Mouse (Mus musculus): ENCODE results near the gene Nup54. TPM values are rescaled to one million over a fixed set of nuclear protein-coding genes. Genes with fewer than 3 reads are reported as not detected.

Gene Nup54
- total and polyA plus RNA-seq, 3 experiments: 7.0 to 29.3 (median 27.3) TPM

- DNase-seq: peak; percentile 35
Observed at GRCm38 (mm10) chr5:92376795-92377405, 58.1 kb downstream of the Nup54 start.

GRCm38 (mm10) chr5:92375368-92375767, 59.7 kb downstream of the Nup54 start:
- peak; percentile 32 for DNase-seq

- peak; percentile 75 for DNase-seq
Observed at GRCm38 (mm10) chr5:92374721-92375142, 60.3 kb downstream of the Nup54 start.

- no peak for DNase-seq
Observed at GRCm38 (mm10) chr5:92372605-92373004, 62.4 kb downstream of the Nup54 start.

GRCm38 (mm10) chr5:92371361-92371976, 63.5 kb downstream of the Nup54 start:
- DNase-seq: no peak

GRCm38 (mm10) chr5:92370891-92371290, 64.1 kb downstream of the Nup54 start:
- DNase-seq: no peak

GRCm38 (mm10) chr5:92370392-92370791, 64.6 kb downstream of the Nup54 start:
- DNase-seq: peak; percentile 31

GRCm38 (mm10) chr5:92369151-92369994, 65.6 kb downstream of the Nup54 start:
- DNase-seq: peak; percentile 68

GRCm38 (mm10) chr5:92368392-92368791, 66.6 kb downstream of the Nup54 start:
- DNase-seq: peak; percentile 54

GRCm38 (mm10) chr5:92366565-92366964, 68.5 kb downstream of the Nup54 start:
- DNase-seq: no peak

Small RNAs within 50 kb of the gene (microRNA-seq; reads per million reads assigned to microRNA genes)
- 0 reads per million in 2 experiments for gene Mir6415

Other genes starting within 250 kb of the Nup54 start
- not detected for gene U90926, start 219.8 kb downstream of the Nup54 start, total RNA-seq (2021)
- not detected in 2 replicates for gene U90926, start 219.8 kb downstream of the Nup54 start, polyA plus RNA-seq (2012; rRNA removed)
- gene Ppef2, start 178.9 kb downstream of the Nup54 start, total RNA-seq (2021): under 1 TPM in 1 of 2 experiments, not detected in 1; 0.12 TPM
- 0.16 and 0.24 TPM in 2 replicates for gene Ppef2, start 178.9 kb downstream of the Nup54 start, polyA plus RNA-seq (2012; rRNA removed)
- gene Naaa, start 157.0 kb downstream of the Nup54 start, total RNA-seq (2021): 10 to 100 TPM; 20.1 to 29.4 TPM
- gene Naaa, start 157.0 kb downstream of the Nup54 start, polyA plus RNA-seq (2012; rRNA removed): 33.6 and 42.7 TPM in 2 replicates
- 10 to 100 TPM; 25.0 to 39.1 TPM for gene Sdad1, start 124.7 kb downstream of the Nup54 start, total RNA-seq (2021)
- 11.2 and 13.2 TPM in 2 replicates for gene Sdad1, start 124.7 kb downstream of the Nup54 start, polyA plus RNA-seq (2012; rRNA removed)
- 1 to 10 TPM; 2.5 to 2.6 TPM for gene Cxcl9, start 107.1 kb downstream of the Nup54 start, total RNA-seq (2021)
- 3.7 and 7.2 TPM in 2 replicates for gene Cxcl9, start 107.1 kb downstream of the Nup54 start, polyA plus RNA-seq (2012; rRNA removed)
- 10 to 100 TPM; 39.2 to 58.2 TPM for gene Art3, start 103.4 kb downstream of the Nup54 start, total RNA-seq (2021)
- gene Art3, start 103.4 kb downstream of the Nup54 start, polyA plus RNA-seq (2012; rRNA removed): 2.6 and 3.1 TPM in 2 replicates
- under 1 TPM; 0.43 to 0.73 TPM for gene Cxcl10, start 86.3 kb downstream of the Nup54 start, total RNA-seq (2021)
- gene Cxcl10, start 86.3 kb downstream of the Nup54 start, polyA plus RNA-seq (2012; rRNA removed): 1.7 and 3.6 TPM in 2 replicates
- 10 to 100 TPM; 58.7 to 79.0 TPM for gene Scarb2, start 71.6 kb upstream of the Nup54 start, total RNA-seq (2021)
- 18.1 and 19.6 TPM in 2 replicates for gene Scarb2, start 71.6 kb upstream of the Nup54 start, polyA plus RNA-seq (2012; rRNA removed)
- gene Fam47e, start 119.8 kb upstream of the Nup54 start, total RNA-seq (2021): not detected
- gene Fam47e, start 119.8 kb upstream of the Nup54 start, polyA plus RNA-seq (2012; rRNA removed): not detected in 2 replicates
- 1 to 10 TPM; 5.0 to 5.6 TPM for gene Stbd1, start 167.8 kb upstream of the Nup54 start, total RNA-seq (2021)
- gene Stbd1, start 167.8 kb upstream of the Nup54 start, polyA plus RNA-seq (2012; rRNA removed): 2.4 TPM in 2 replicates
- under 1 TPM; 0.26 to 0.31 TPM for gene Ccdc158, start 240.1 kb upstream of the Nup54 start, total RNA-seq (2021)
- 0.04 and 0.11 TPM in 2 replicates for gene Ccdc158, start 240.1 kb upstream of the Nup54 start, polyA plus RNA-seq (2012; rRNA removed)
- 1 to 10 TPM; 6.4 to 7.8 TPM for gene Shroom3, start 248.2 kb upstream of the Nup54 start, total RNA-seq (2021)
- 3.8 and 5.1 TPM in 2 replicates for gene Shroom3, start 248.2 kb upstream of the Nup54 start, polyA plus RNA-seq (2012; rRNA removed)

All from adrenal gland, adult 2 months (tissue).